Mouse (Mus musculus): ENCODE measurements at regions not wholly inside any gene's neighbourhood (a gene's known extent, or its start where the extent isn't known, plus 50 kb on each side); places are given as distances from the start of the nearest gene placed in this dataset.

DNA sequence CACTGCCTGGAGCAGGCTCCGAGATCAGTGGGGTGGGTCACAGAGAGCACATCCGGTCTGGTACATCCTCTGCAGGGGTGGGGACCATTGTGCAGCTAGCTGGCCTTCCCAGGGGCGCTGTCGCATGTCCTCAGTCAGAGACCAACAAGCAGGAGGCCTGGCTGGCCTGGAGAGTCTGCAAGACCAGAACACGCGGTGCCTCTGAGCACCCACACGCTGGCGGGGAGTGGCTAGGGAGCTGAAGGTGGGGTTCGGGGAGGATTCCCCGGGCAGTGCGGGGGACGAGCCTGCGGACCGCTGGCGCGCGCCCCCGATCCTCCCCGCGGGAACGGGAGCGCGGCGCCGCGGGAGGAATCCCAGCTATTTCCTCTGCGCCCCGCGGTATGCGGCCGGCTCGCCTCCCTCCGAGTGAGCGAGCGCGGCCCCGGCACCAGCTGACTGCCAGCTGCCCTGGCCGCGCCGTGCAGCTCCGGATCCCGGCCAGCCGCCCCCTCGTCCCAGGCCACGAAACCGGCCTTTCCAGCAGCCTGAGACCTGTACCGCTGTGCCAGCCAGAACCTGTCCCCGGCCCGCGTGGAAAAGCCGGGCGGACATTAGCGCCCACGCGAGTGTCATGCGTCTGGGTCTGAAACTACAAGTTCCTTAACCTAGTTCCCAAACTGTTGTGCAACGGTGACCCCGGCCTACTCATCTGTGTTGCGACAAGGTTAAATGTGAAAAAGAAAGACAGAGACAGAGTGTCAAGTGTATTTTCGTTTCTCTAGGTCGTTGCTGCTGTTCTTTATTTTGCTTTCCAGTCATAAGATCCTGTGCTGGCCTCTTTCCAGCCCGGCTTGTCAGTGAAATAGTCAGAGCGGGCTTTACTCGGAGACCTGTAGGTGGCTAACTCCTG, 61.2 kb downstream of the Pkdcc start:
- peak; percentile 56 for ATAC-seq (replicated peaks; ENCODE audit: poor library complexity, severe bottlenecking)

GRCm38 (mm10) chr17:83277117-83277947, 62.2 kb downstream of the Pkdcc start:
- peak; percentile 31 for ATAC-seq (replicated peaks; ENCODE audit: poor library complexity, severe bottlenecking)

DNA sequence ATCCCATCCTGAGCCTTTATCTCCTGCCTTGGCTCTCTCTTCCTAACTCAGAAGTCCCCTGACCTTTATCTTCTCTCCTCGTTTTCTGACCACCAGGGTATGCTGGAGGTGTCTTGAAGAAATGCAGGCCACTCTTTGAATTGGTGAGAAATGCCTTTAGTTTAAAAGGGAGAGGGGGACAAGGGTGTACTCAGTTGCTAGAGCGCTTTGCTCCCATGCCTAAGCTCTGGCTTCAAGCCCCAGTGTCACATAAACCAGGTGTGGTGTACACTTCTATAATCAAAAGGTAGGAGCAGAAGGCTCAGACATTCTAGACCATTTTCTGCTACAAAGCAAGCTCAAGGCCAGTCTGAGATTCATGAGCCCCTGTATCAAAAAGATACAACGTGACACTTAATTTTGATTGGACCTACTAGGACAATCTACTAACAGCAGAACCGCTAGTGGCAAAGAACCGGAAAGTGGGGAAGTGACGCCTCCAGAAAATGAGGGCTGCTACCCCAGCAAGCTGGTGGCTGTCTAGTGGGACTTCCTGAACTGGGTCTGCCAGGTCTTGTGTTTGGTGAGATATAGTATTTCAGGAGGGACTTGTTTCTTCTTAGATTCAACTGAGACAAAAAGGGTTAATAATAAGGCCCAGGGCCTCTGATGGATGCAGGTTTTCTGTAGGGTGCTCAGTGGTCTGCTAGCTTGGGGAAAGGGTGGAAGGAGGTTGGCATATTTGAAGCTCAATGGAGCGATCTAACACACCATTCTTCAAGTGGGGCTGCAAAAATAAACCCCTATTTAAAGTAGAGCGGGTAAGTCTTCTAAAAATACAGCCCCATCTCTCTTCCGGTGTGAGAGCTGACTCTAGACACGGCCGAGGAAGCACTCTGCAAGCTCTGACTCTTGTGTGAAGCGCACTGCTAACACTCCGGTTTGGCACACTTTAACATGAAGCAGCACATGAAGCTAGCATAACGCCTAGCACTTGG, 63.1 kb downstream of the Pkdcc start:
- peak; percentile 33 for ATAC-seq (replicated peaks; ENCODE audit: poor library complexity, severe bottlenecking)

DNA sequence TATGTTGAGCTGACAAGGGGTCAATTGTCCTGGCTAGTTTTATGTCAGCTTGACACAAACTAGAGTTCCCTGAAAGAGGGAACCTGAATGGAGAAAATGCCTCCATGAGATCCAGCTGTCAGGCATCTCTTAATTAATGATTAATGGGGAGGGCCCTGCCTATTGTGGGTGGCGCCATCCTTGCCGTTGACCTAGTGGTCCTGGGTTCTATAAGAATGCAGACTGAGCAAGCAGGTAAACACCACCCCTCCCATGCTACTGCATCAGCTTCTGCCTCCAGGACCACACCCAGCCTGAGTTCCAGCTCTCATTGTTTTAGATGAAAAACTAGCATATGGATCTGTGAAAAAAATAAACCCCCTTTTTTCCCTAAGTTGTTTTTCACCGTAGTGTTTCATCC, 67.4 kb upstream of the Eml4 start:
- ATAC-seq (replicated peaks; ENCODE audit: poor library complexity, severe bottlenecking) = no peak

DNA sequence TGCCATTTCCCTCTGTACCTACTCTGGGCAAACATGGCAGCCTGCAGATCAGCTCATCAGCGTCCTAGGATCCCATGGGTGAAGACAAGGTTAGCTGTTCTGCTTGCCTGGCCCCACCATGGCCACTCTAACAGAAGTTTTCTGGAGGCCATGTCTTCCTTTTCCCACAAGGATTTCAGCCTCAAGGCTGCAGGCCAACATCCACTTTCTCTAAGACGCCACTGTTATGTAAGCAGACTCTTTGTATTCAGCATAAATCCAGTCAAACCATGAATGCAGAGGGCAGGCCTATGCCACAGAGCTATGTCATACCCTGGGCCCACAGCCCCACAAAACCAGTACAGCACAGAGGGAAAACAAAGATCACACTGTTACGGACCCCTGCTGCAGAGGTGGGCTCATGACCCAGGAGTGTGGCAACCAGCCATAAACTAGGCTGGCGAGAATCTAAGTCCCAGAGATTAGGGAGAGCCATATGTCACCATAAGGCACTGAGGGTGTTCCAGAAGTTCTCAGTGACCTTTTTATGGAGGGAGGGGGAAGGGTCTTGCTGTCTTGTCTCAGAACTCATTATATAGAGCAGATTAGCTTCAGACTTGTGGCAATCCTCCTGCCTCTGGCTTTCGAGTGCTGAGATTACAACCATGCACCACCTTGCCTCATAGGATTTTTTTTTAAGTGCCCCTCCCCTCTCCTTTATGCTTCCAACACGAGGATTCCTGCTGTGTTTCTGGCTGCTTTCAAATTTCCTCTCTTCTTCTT, 63.2 kb upstream of the Eml4 start:
- ATAC-seq (replicated peaks; ENCODE audit: poor library complexity, severe bottlenecking) = no peak

GRCm38 (mm10) chr17:83288143-83288492, 62.6 kb upstream of the Eml4 start:
- ATAC-seq (replicated peaks; ENCODE audit: poor library complexity, severe bottlenecking) = no peak

GRCm38 (mm10) chr17:83295526-83296238, 55.0 kb upstream of the Eml4 start:
- no peak for ATAC-seq (replicated peaks; ENCODE audit: poor library complexity, severe bottlenecking)

DNA sequence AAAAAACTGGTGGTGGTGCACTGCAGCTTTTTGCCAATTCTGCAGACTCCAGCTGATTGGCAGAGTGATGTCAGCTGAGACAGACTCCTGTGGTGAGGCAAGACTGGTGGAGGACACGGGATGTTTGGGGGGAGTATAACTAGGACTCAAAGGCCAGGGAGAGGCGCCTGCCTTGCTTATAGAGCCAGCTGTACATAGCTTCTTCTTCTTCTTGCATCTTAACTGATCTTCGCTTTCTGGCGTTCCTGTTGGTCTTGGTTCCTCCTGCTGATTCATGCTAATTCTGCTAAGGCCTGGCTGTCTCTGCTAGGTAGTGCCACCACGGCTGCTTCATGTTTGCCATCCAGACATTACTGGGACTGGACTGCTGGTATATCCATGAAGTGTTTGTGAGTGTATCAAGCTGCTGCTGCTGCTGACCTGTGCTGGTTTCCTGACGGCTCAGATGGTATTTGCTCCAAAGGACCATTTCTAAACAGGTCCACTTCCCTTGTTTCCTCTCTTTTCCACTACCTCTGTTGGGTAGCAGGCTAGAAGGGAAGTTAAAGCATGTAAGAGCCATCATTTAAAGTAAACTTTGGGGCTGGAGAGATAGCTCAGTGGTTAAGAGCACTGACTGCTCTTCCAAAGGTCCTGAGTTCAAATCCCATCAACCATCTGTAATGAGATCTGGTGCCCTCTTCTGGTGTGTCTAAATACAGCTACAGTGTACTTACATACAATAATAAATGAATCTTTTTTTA, 53.2 kb upstream of the Eml4 start:
- ATAC-seq (replicated peaks; ENCODE audit: poor library complexity, severe bottlenecking) = peak; percentile 76

Measured in granulocyte monocyte progenitor cell, adult 5-6 weeks (primary cell).